Mouse (Mus musculus) intestine, embryonic 15.5 days (tissue): ENCODE measurements at regions not wholly inside any gene's neighbourhood (a gene's known extent, or its start where the extent isn't known, plus 50 kb on each side); places are given as distances from the start of the nearest gene placed in this dataset.

Experiments used
- ATAC-seq: fragments of 200-750 bp; cut with Nextera tagmentation; 2 replicates; pipeline ENCODE4 v1.8.0; 2017; ENCODE audit warnings: moderate TSS enrichment, moderate library complexity
- H3K27ac ChIP-seq: fragments of 300-500 bp; sonication (generic); 2 replicates; pipeline ENCODE4 v1.5.1; 2015; ENCODE audit warnings: mild to moderate bottlenecking, inconsistent platforms
- H3K27me3 ChIP-seq: fragments of 300-500 bp; sonication (generic); replicated peaks from 2 replicates; pipeline ENCODE4 v1.6.1; 2015; ENCODE audit warnings: inconsistent platforms
- H3K36me3 ChIP-seq: fragments of 300-500 bp; sonication (generic); 2 replicates; pipeline ENCODE4 v1.6.1; 2015; ENCODE audit warnings: inconsistent platforms
- H3K4me1 ChIP-seq: fragments of 300-500 bp; sonication (generic); replicated peaks from 2 replicates; pipeline ENCODE4 v1.6.1; 2015; ENCODE audit warnings: inconsistent platforms
- H3K4me2 ChIP-seq: fragments of 300-500 bp; sonication (generic); replicated peaks from 2 replicates; pipeline ENCODE4 v1.6.1; 2015; ENCODE audit warnings: mild to moderate bottlenecking, inconsistent platforms
- H3K4me3 ChIP-seq: fragments of 300-500 bp; sonication (generic); replicated peaks from 2 replicates; pipeline ENCODE4 v1.5.1; 2015; ENCODE audit warnings: inconsistent platforms
- H3K9ac ChIP-seq: fragments of 300-500 bp; sonication (generic); 2 replicates; pipeline ENCODE4 v1.6.1; 2015; ENCODE audit warnings: inconsistent platforms
- H3K9me3 ChIP-seq: fragments of 300-500 bp; sonication (generic); 2 replicates; pipeline ENCODE4 v1.6.1; 2016; ENCODE audit warnings: inconsistent platforms
- WGBS: fragments of 180-500 bp; shearing (Covaris S2); methylation state at CpG from one replicate; pipeline ENCODE4 v1.1.7; 2015; 5-methylcytosine and 5-hydroxymethylcytosine counted together

GRCm38 (mm10) chr12:8447612-8448011 is 52.2 kb downstream of the Rhob start:
- peaks cover 12% of the 10 kb centered on the region; the same call in 1 of the 2 replicates for H3K4me1 ChIP-seq
- 79% methylated on average over 9 of the region's 9 CpGs for WGBS
- H3K4me2 ChIP-seq = no peak overlapping the region
- H3K9me3 ChIP-seq = no peaks in the 10 kb centered on the region
- H3K27ac ChIP-seq = no peak overlapping the region
- H3K4me3 ChIP-seq = no peak overlapping the region
- ATAC-seq = no peak
- H3K27me3 ChIP-seq = no peaks in the 10 kb centered on the region
- no peaks in the 10 kb centered on the region for H3K36me3 ChIP-seq
- H3K9ac ChIP-seq = no peak overlapping the region

GRCm38 (mm10) chr12:8447025-8447424 is 52.8 kb downstream of the Rhob start:
- ATAC-seq = no peak
- H3K4me3 ChIP-seq = no peak overlapping the region
- no peaks in the 10 kb centered on the region for H3K36me3 ChIP-seq
- 31% methylated on average over 7 of the region's 7 CpGs for WGBS
- no peak overlapping the region for H3K9ac ChIP-seq
- H3K27ac ChIP-seq = no peak overlapping the region
- H3K9me3 ChIP-seq = no peaks in the 10 kb centered on the region
- no peak overlapping the region for H3K4me2 ChIP-seq
- peaks cover 11% of the 10 kb centered on the region; the same call in 1 of the 2 replicates for H3K4me1 ChIP-seq
- no peaks in the 10 kb centered on the region for H3K27me3 ChIP-seq

DNA sequence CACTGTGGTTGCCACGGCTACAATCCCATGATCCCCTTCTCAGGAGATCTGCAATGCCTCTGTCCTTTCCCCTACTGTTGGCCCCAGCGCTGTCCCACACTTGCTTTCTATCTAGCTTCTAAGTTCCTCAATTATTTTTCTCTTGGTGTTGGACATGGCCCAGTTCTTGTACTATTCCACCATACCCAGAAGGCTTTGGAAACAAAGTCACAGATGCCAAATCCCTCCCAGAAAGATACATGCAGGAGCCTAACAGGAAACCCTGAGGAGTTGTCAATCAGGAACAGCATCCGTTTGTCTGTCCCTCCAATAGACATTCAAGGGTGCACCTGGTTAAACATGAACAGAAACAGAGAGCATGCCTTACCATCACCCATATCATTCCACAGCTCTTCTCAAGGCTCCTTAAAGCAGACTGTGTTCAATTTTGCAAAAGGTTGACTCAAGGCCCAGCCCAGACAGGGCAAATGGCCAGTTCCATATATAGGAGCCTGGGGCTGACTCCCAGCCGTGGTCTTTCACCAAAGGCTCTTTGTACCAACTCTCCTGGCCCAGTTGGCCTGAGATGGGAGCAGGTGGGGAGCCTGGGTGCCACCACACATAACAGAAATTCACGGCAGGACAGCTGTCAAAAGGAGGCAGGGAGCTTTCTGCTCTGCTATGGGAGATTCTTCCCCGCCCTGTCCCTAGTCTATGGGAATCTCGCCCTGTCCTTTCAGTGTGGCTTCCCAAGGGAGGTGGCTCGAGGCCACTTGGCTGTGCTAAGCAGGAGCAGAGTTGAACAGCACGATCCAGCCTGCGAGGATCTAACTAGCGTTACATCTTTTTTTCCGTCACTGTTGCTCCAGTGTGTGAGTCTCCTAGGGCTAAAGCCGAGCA is 54.6 kb downstream of the Rhob start:
- no peaks in the 10 kb centered on the region for H3K36me3 ChIP-seq
- H3K4me2 ChIP-seq = no peak overlapping the region
- no peak for ATAC-seq
- no peak overlapping the region for H3K4me3 ChIP-seq
- no peaks in the 10 kb centered on the region for H3K9me3 ChIP-seq
- H3K27ac ChIP-seq = no peak overlapping the region
- H3K4me1 ChIP-seq = no peaks in the 10 kb centered on the region
- no peak overlapping the region for H3K9ac ChIP-seq
- no peaks in the 10 kb centered on the region for H3K27me3 ChIP-seq
- WGBS = 80% methylated on average over 13 of the region's 13 CpGs

- Histone ChIP-seq H3K27me3 (no peaks in the 10 kb centered on the region), H3K9ac (no peak overlapping the region), H3K4me2 (no peak overlapping the region), H3K36me3 (no peaks in the 10 kb centered on the region), H3K4me1 (no peaks in the 10 kb centered on the region), H3K9me3 (no peaks in the 10 kb centered on the region), H3K4me3 (no peak overlapping the region), H3K27ac (no peak overlapping the region)
- ATAC-seq = no peak
- 67% methylated on average over 4 of the region's 4 CpGs for WGBS
Observed at GRCm38 (mm10) chr12:8443917-8444453, 55.8 kb downstream of the Rhob start.

- H3K9ac ChIP-seq = no peak overlapping the region
- 65% methylated on average over 4 of the region's 4 CpGs for WGBS
- no peaks in the 10 kb centered on the region for H3K27me3 ChIP-seq
- no peaks in the 10 kb centered on the region for H3K4me1 ChIP-seq
- H3K4me3 ChIP-seq = no peak overlapping the region
- no peak overlapping the region for H3K4me2 ChIP-seq
- no peaks in the 10 kb centered on the region for H3K9me3 ChIP-seq
- no peak for ATAC-seq
- no peaks in the 10 kb centered on the region for H3K36me3 ChIP-seq
- H3K27ac ChIP-seq = no peak overlapping the region
Observed at GRCm38 (mm10) chr12:8443253-8443661, 56.6 kb downstream of the Rhob start.

- ATAC-seq = no peak
- H3K9me3 ChIP-seq = no peaks in the 10 kb centered on the region
- no peak overlapping the region for H3K4me3 ChIP-seq
- H3K9ac ChIP-seq = no peak overlapping the region
- WGBS = 90% methylated on average over 4 of the region's 4 CpGs
- H3K27ac ChIP-seq = no peak overlapping the region
- H3K36me3 ChIP-seq = no peaks in the 10 kb centered on the region
- H3K4me1 ChIP-seq = peaks cover 10% of the 10 kb centered on the region; the same call in 1 of the 2 replicates
- H3K27me3 ChIP-seq = no peaks in the 10 kb centered on the region; the same call in 1 of the 2 replicates
- no peak overlapping the region for H3K4me2 ChIP-seq
Observed at GRCm38 (mm10) chr12:8441275-8441674, 58.5 kb downstream of the Rhob start.

- Histone ChIP-seq H3K9me3 (no peaks in the 10 kb centered on the region), H3K27me3 (no peaks in the 10 kb centered on the region; the same call in 1 of the 2 replicates), H3K4me1 (peaks cover 10% of the 10 kb centered on the region; the same call in 1 of the 2 replicates), H3K36me3 (no peaks in the 10 kb centered on the region), H3K4me2 (no peak overlapping the region), H3K9ac (no peak overlapping the region), H3K4me3 (no peak overlapping the region), H3K27ac (no peak overlapping the region)
- 89% methylated on average over 3 of the region's 3 CpGs for WGBS
- no peak for ATAC-seq
Observed at GRCm38 (mm10) chr12:8440373-8440772, 59.4 kb downstream of the Rhob start.

GRCm38 (mm10) chr12:8439957-8440356 is 59.9 kb downstream of the Rhob start:
- Histone ChIP-seq H3K9ac (no peak overlapping the region), H3K36me3 (no peaks in the 10 kb centered on the region), H3K27me3 (no peaks in the 10 kb centered on the region; the same call in 1 of the 2 replicates), H3K4me2 (no peak overlapping the region), H3K4me1 (peaks cover 10% of the 10 kb centered on the region; the same call in 1 of the 2 replicates), H3K4me3 (no peak overlapping the region), H3K9me3 (no peaks in the 10 kb centered on the region), H3K27ac (no peak overlapping the region)
- WGBS = 81% methylated on average over 3 of the region's 3 CpGs
- no peak for ATAC-seq

- H3K27me3 ChIP-seq = no peaks in the 10 kb centered on the region; the same call in 1 of the 2 replicates
- WGBS = 77% methylated on average over 4 of the region's 4 CpGs
- no peaks in the 10 kb centered on the region for H3K9me3 ChIP-seq
- H3K36me3 ChIP-seq = no peaks in the 10 kb centered on the region
- H3K4me3 ChIP-seq = no peak overlapping the region
- no peak overlapping the region for H3K9ac ChIP-seq
- peaks cover 10% of the 10 kb centered on the region; the same call in 1 of the 2 replicates for H3K4me1 ChIP-seq
- H3K4me2 ChIP-seq = no peak overlapping the region
- no peak for ATAC-seq
- H3K27ac ChIP-seq = no peak overlapping the region
Observed at GRCm38 (mm10) chr12:8439486-8439885, 60.3 kb downstream of the Rhob start.

- H3K4me2 ChIP-seq = no peak overlapping the region
- no peak for ATAC-seq
- WGBS = 68% methylated on average over 4 of the region's 4 CpGs
Observed at GRCm38 (mm10) chr12:8438638-8439037, 61.2 kb downstream of the Rhob start.

GRCm38 (mm10) chr12:8436976-8437580 is 62.7 kb downstream of the Rhob start:
- H3K4me1 ChIP-seq = peaks cover 20% of the 10 kb centered on the region
- WGBS = 46% methylated on average over 6 of the region's 6 CpGs

More at GRCm38 (mm10) chr12:8438638-8439037, 61.2 kb downstream of the Rhob start:
- Histone ChIP-seq H3K9ac (no peak overlapping the region), H3K36me3 (no peaks in the 10 kb centered on the region), H3K27me3 (no peaks in the 10 kb centered on the region; the same call in 1 of the 2 replicates), H3K4me1 (peaks cover 14% of the 10 kb centered on the region; the same call in 1 of the 2 replicates), H3K27ac (no peak overlapping the region), H3K9me3 (no peaks in the 10 kb centered on the region), H3K4me3 (no peak overlapping the region)

DNA sequence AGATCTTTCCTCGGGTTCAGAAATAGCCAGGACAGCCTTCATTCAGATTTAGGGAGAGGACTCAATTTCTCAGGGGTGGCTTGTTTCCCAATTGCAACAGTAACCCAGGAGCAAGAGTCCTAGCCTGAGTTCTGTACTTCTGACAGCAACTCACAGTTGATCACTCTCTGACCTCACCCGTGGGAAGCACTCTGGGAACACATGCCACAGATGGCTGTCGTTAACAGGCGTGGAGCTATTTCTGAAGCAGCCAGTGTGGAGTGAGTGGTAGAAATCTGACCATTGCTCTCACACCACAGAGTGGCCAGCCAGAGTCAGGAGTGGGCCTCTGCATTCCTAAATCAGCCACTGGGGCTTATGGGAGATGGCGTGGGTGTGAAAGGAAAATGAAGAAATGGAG is 63.3 kb downstream of the Rhob start:
- no peaks in the 10 kb centered on the region for H3K36me3 ChIP-seq
- WGBS = 53% methylated on average over 5 of the region's 5 CpGs

More at GRCm38 (mm10) chr12:8436976-8437580, 62.7 kb downstream of the Rhob start:
- Histone ChIP-seq H3K9me3 (no peaks in the 10 kb centered on the region), H3K4me3 (no peak overlapping the region), H3K36me3 (no peaks in the 10 kb centered on the region), H3K4me2 (no peak overlapping the region), H3K9ac (no peak overlapping the region), H3K27ac (no peak overlapping the region), H3K27me3 (no peaks in the 10 kb centered on the region; the same call in 1 of the 2 replicates)
- 0 out of 2 replicates have a peak, but pooled peaks have one; percentile 7 for ATAC-seq

More for the DNA sequence above, 63.3 kb downstream of the Rhob start:
- Histone ChIP-seq H3K4me1 (peaks cover 24% of the 10 kb centered on the region), H3K9me3 (no peaks in the 10 kb centered on the region), H3K27ac (no peak overlapping the region), H3K4me2 (no peak overlapping the region), H3K27me3 (no peaks in the 10 kb centered on the region; the same call in 1 of the 2 replicates), H3K9ac (no peak overlapping the region), H3K4me3 (no peak overlapping the region)
- ATAC-seq = no peak
